Mouse (Mus musculus) E14TG2a.4 (cell line): ENCODE measurements around the gene Vat1.

Experiments
- CTCF ChIP-seq: conservative IDR thresholded peaks from 2 replicates; pipeline ENCODE4 v1.5.1; 2014; ENCODE audit warnings: low read length
- POU5F1 ChIP-seq: IDR thresholded peaks from 2 replicates; pipeline ENCODE4 v1.6.1; 2014; ENCODE audit warnings: low read length, borderline replicate concordance

- TF ChIP-seq CTCF (no peak), POU5F1 (no peak)
Observed at GRCm38 (mm10) chr11:101477194-101477551, 11.1 kb upstream of the Vat1 start.
